Mouse (Mus musculus) MEL (cell line): Measurements from ENCODE around the gene Filip1l. TPM values are rescaled to one million over a fixed set of nuclear protein-coding genes. Genes with fewer than 3 reads are reported as not detected.
A peak's percentile ranks its signal among the peaks of the same experiment; 100 is the strongest.

ENCODE experiments used
- DNase-seq: peaks from one replicate; pipeline ENCODE4 v3.0.0; 2011; ENCODE audit warnings: low read depth, low spot score
- H3K27ac ChIP-seq: 2 replicates; pipeline ENCODE4 v1.5.1; 2012; ENCODE audit warnings: low read depth, mild to moderate bottlenecking, control low read depth, low read length, moderate library complexity; ENCODE audit not compliant: control insufficient read depth
- H3K27me3 ChIP-seq, 2 experiments: fragments of 150-350 bp in 1 of 2; sonication (generic) in 1 of 2; 2 replicates each; pipeline ENCODE4 v1.6.1; 2012; ENCODE audit warnings: low read length in 2 of 2, mild to moderate bottlenecking in 2 of 2, improper control_type of control experiment in 1 of 2, moderate library complexity in 1 of 2; ENCODE audit not compliant: insufficient read depth in 2 of 2, control insufficient read depth in 1 of 2
- H3K36me3 ChIP-seq, 2 experiments: 2 replicates each; pipeline ENCODE4 v1.6.1; 2012 to 2014; ENCODE audit warnings: low read length in 2 of 2, improper control_type of control experiment in 1 of 2, inconsistent platforms in 1 of 2, mild to moderate bottlenecking in 1 of 2; ENCODE audit not compliant: insufficient read depth in 2 of 2, control insufficient read depth in 1 of 2
- H3K4me1 ChIP-seq, 2 experiments: fragments of 150-350 bp in 1 of 2; sonication (generic) in 1 of 2; 2 replicates each; pipeline ENCODE4 v1.6.1; 2012; ENCODE audit warnings: low read length in 2 of 2, improper control_type of control experiment in 1 of 2, mild to moderate bottlenecking in 1 of 2; ENCODE audit not compliant: insufficient read depth in 2 of 2, control insufficient read depth in 1 of 2
- H3K4me3 ChIP-seq, 2 experiments: fragments of 150-350 bp in 1 of 2; sonication (generic) in 1 of 2; 2 replicates each; pipeline ENCODE4 v1.5.1; 2012; ENCODE audit warnings: low read depth in 2 of 2, low read length in 2 of 2, mild to moderate bottlenecking in 2 of 2, moderate library complexity in 2 of 2, control low read depth in 1 of 2, improper control_type of control experiment in 1 of 2; ENCODE audit not compliant: control insufficient read depth in 1 of 2, insufficient read depth in 1 of 2
- H3K79me2 ChIP-seq: 2 replicates; pipeline ENCODE4 v1.6.1; 2012; ENCODE audit warnings: mild to moderate bottlenecking, low read length, moderate library complexity; ENCODE audit not compliant: control insufficient read depth, poor library complexity, insufficient read depth
- H3K9ac ChIP-seq: 2 replicates; pipeline ENCODE4 v1.6.1; 2012; ENCODE audit warnings: low read depth, mild to moderate bottlenecking, control low read depth, low read length, moderate library complexity; ENCODE audit not compliant: control insufficient read depth, poor library complexity, severe bottlenecking
- H3K9me3 ChIP-seq: fragments of 150-350 bp; sonication (generic); replicated peaks from 2 replicates; pipeline ENCODE4 v1.6.1; 2012; ENCODE audit warnings: mild to moderate bottlenecking, low read length, improper control_type of control experiment, moderate library complexity; ENCODE audit not compliant: insufficient read depth
- BHLHE40 ChIP-seq: IDR thresholded peaks from 2 replicates; pipeline ENCODE4 v1.6.1; 2012; ENCODE audit warnings: low read depth, mild to moderate bottlenecking, inconsistent platforms, low read length, improper control_type of control experiment, borderline replicate concordance
- CHD1 ChIP-seq: IDR thresholded peaks from 2 replicates; pipeline ENCODE4 v1.6.1; 2012; ENCODE audit warnings: low read depth, mild to moderate bottlenecking, inconsistent platforms, low read length, improper control_type of control experiment
- CHD2 ChIP-seq: IDR thresholded peaks from 2 replicates; pipeline ENCODE4 v1.6.1; 2011; ENCODE audit warnings: low read length, improper control_type of control experiment
- E2F4 ChIP-seq: IDR thresholded peaks from 2 replicates; pipeline ENCODE4 v1.6.1; 2011; ENCODE audit warnings: low read depth, low read length, improper control_type of control experiment, borderline replicate concordance
- ELF1 ChIP-seq: IDR thresholded peaks from 2 replicates; pipeline ENCODE4 v1.6.1; 2014; ENCODE audit warnings: low read depth, mild to moderate bottlenecking, inconsistent platforms, low read length, improper control_type of control experiment, moderate library complexity
- ETS1 ChIP-seq: IDR thresholded peaks from 2 replicates; pipeline ENCODE4 v1.6.1; 2012; ENCODE audit warnings: low read depth, mild to moderate bottlenecking, inconsistent platforms, low read length, improper control_type of control experiment, moderate library complexity
- GABPA ChIP-seq: IDR thresholded peaks from 2 replicates; pipeline ENCODE4 v1.6.1; 2012; ENCODE audit warnings: low read depth, mild to moderate bottlenecking, inconsistent platforms, low read length, improper control_type of control experiment, moderate library complexity
- GATA1 ChIP-seq: IDR thresholded peaks from 2 replicates; pipeline ENCODE4 v1.6.1; 2011; ENCODE audit warnings: low read depth, low read length, improper control_type of control experiment
- HCFC1 ChIP-seq: IDR thresholded peaks from 2 replicates; pipeline ENCODE4 v1.6.1; 2012; ENCODE audit warnings: low read depth, mild to moderate bottlenecking, inconsistent platforms, low read length, improper control_type of control experiment, moderate library complexity
- KAT2A ChIP-seq: conservative IDR thresholded peaks from 2 replicates; pipeline ENCODE4 v1.6.1; 2012; ENCODE audit warnings: low read depth, low read length, improper control_type of control experiment, inconsistent platforms
- MAZ ChIP-seq: IDR thresholded peaks from 2 replicates; pipeline ENCODE4 v1.6.1; 2012; ENCODE audit warnings: low read depth, mild to moderate bottlenecking, inconsistent platforms, low read length, improper control_type of control experiment
- MXI1 ChIP-seq: IDR thresholded peaks from 2 replicates; pipeline ENCODE4 v1.6.1; 2011; ENCODE audit warnings: mild to moderate bottlenecking, low read depth, low read length, improper control_type of control experiment
- MYB ChIP-seq: IDR thresholded peaks from 2 replicates; pipeline ENCODE4 v1.6.1; 2011; ENCODE audit warnings: mild to moderate bottlenecking, low read depth, low read length, improper control_type of control experiment
- MYC ChIP-seq: IDR thresholded peaks from 2 replicates; pipeline ENCODE4 v1.6.1; 2011; ENCODE audit warnings: low read depth, mild to moderate bottlenecking, low read length, improper control_type of control experiment, moderate library complexity
- NELFE ChIP-seq: IDR thresholded peaks from 2 replicates; pipeline ENCODE4 v1.6.1; 2011; ENCODE audit warnings: low read depth, low read length, improper control_type of control experiment
- NRF1 ChIP-seq: IDR thresholded peaks from 2 replicates; pipeline ENCODE4 v1.6.1; 2014; ENCODE audit warnings: low read depth, mild to moderate bottlenecking, inconsistent platforms, low read length, improper control_type of control experiment, moderate library complexity; ENCODE audit not compliant: poor library complexity, insufficient read depth, severe bottlenecking
- POLR2A ChIP-seq, 2 experiments: IDR thresholded peaks; 2 replicates each; pipeline ENCODE4 v1.6.1; 2011 to 2012; ENCODE audit warnings: low read length in 2 of 2, mild to moderate bottlenecking in 2 of 2, control low read depth in 1 of 2, improper control_type of control experiment in 1 of 2, low read depth in 1 of 2, moderate library complexity in 1 of 2; ENCODE audit not compliant: control insufficient read depth in 1 of 2, insufficient read depth in 1 of 2, poor library complexity in 1 of 2
- POLR2AphosphoS2 ChIP-seq: IDR thresholded peaks from 2 replicates; pipeline ENCODE4 v1.6.1; 2011; ENCODE audit warnings: low read length, improper control_type of control experiment
- RAD21 ChIP-seq: IDR thresholded peaks from 2 replicates; pipeline ENCODE4 v1.6.1; 2011; ENCODE audit warnings: mild to moderate bottlenecking, low read depth, low read length, improper control_type of control experiment
- SIN3A ChIP-seq: IDR thresholded peaks from 2 replicates; pipeline ENCODE4 v1.6.1; 2012; ENCODE audit warnings: low read length, improper control_type of control experiment, inconsistent platforms
- SMC3 ChIP-seq: IDR thresholded peaks from 2 replicates; pipeline ENCODE4 v1.6.1; 2011; ENCODE audit warnings: low read depth, low read length, improper control_type of control experiment
- TAL1 ChIP-seq: IDR thresholded peaks from 2 replicates; pipeline ENCODE4 v1.6.1; 2012; ENCODE audit warnings: mild to moderate bottlenecking, inconsistent platforms, low read length, moderate library complexity, mixed read lengths
- USF2 ChIP-seq, 2 experiments: IDR thresholded peaks; 2 replicates each; pipeline ENCODE4 v1.6.1; 2011 to 2012; ENCODE audit warnings: improper control_type of control experiment in 2 of 2, low read length in 2 of 2, borderline replicate concordance in 1 of 2, inconsistent platforms in 1 of 2, low read depth in 1 of 2, mild to moderate bottlenecking in 1 of 2; ENCODE audit not compliant: insufficient read depth in 1 of 2
- ZKSCAN1 ChIP-seq: IDR thresholded peaks from 2 replicates; pipeline ENCODE4 v1.6.1; 2012; ENCODE audit warnings: low read depth, mild to moderate bottlenecking, inconsistent platforms, low read length, improper control_type of control experiment, moderate library complexity
- ZMIZ1 ChIP-seq: IDR thresholded peaks from 2 replicates; pipeline ENCODE4 v1.6.1; 2012; ENCODE audit warnings: low read depth, mild to moderate bottlenecking, inconsistent platforms, low read length, improper control_type of control experiment, moderate library complexity
- polyA plus RNA-seq, 2 experiments: library from polyadenylated mRNA; stranded (reverse) in 1 of 2; unstranded in 1 of 2; fragments of >175 nt in 1 of 2; fragments of >200 nt in 1 of 2; gene quantifications; 2 replicates each; pipeline versions ENCODE4 v1.2.1 to v1.2.4; 2012; ENCODE audit warnings: low replicate concordance in 2 of 2, low read depth in 1 of 2; ENCODE audit not compliant: insufficient read length in 2 of 2, insufficient read depth in 1 of 2, missing spikeins in 1 of 2
- total RNA-seq: library from RNA; depleted of rRNA; stranded (reverse); fragments of 300-350 nt; gene quantifications from 2 replicates; pipeline ENCODE4 v1.2.3, GENCODE M21; 2012

Gene Filip1l
- total and polyA plus RNA-seq, 3 experiments, result 0.27 to 1.8 TPM; not detected in 1

DNA sequence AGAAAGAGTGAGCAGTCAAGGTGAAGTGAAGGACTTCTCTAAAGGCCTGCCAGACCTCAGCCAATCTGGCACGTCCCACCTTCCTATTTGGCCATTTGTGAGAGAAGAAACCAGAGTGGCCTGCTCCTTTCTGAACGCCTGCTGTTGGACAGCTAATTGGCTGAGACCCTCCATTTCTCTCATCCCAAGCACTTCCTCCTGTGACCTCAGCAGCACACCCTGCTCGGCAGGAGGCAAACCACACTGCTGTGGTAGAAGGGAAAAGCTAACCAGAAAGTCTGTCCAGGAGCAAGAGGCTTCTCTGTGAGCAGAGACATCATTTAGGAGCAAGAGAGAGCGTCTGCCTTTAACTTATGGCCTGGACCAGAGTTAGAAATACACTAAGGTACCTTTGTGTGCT lies 35.8 kb upstream of the Filip1l start:
- no peak overlapping the region for H3K27ac ChIP-seq
- no peaks in the 10 kb centered on the region for H3K27me3 ChIP-seq
- peaks cover 0 to 8% of the 10 kb centered on the region in 2 experiments; a peak in 3 of 4 replicates for H3K36me3 ChIP-seq
- DNase-seq, result peak; percentile 24
- H3K4me3 ChIP-seq, result no peak overlapping the region
- H3K4me1 ChIP-seq, result peaks cover 3 to 9% of the 10 kb centered on the region in 2 experiments; a peak in 3 of 4 replicates
- H3K9me3 ChIP-seq, result no peaks in the 10 kb centered on the region
- TF ChIP-seq ELF1, result no peak
- TF ChIP-seq GABPA, result no peak
- no peak for TF ChIP-seq HCFC1
- TF ChIP-seq TAL1, result no peak
- TF ChIP-seq CHD1, result no peak
- TF ChIP-seq NELFE, result no peak
- no peak for TF ChIP-seq MYB
- no peaks in the 10 kb centered on the region for H3K79me2 ChIP-seq
- H3K9ac ChIP-seq, result no peak overlapping the region

DNA sequence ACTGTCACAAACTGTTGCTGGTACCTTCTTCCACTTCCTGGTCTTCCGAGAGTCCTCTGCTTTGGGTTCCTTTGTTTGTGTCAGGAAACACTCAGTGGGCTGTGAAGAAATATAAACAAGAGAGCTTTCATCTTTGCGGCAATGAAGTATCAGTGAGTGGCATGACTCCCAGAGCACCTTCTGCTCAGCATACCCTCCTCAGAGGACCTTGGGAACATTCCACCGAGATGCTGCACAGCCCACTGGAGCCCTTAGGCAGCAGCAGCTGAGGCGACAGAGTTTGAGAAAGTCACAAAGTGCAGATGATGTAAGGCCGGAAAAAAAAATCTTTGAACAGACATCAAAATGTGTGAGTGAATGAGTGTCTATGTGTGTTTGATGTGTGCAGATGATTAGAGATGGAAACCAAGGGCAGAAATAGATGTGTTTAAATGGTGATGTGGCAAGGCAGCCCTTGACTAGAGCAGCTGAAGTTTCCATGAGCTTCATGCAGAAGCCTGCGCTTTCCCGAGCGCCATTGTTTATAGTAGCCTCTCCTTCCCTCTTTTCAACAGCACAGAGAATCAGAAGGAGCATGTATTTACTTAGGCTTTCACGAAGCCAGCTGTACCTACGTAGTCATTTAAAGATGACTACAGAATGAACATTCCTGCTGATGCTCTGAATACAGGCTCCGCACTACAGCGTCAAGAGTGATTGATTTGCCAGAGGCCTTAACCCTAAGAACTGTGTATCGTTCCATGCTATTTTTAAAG lies 34.8 kb upstream of the Filip1l start:
- Histone ChIP-seq H3K36me3 (peaks cover 0 to 3% of the 10 kb centered on the region in 2 experiments; a peak in 2 of 4 replicates), H3K4me3 (no peak overlapping the region), H3K79me2 (no peaks in the 10 kb centered on the region), H3K4me1 (peaks cover 0 to 6% of the 10 kb centered on the region in 2 experiments; a peak in 1 of 4 replicates), H3K9me3 (no peaks in the 10 kb centered on the region), H3K27me3 (no peaks in the 10 kb centered on the region), H3K27ac (no peak overlapping the region), H3K9ac (no peak overlapping the region)
- TF ChIP-seq GABPA (no peak), MXI1 (no peak), GATA1 (no peak), NRF1 (no peak), ZKSCAN1 (no peak), BHLHE40 (no peak), ETS1 (no peak)
- DNase-seq, result no peak

DNA sequence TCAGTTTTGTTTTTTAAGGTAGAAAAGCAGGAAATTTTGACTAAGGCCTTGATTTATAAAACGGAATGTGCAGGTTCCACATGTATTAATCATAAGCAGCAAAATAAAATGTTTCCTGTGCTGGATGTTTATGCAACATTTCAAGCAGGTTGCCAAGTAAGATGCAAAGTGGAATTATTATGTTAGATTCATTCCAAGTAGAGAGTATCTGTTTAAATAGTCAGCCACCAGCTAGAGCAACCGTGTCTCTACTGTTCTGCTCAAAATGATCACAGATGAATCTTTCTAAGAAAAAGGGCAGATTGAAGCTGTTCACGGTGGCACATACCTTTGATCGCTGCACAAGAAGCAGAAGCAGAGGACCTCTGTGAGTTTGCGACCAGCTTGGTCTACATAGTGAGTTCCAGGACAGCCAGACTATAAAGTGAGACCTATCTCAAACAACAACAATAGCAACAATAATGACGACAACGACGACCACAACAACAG lies 34.2 kb upstream of the Filip1l start:
- H3K27ac ChIP-seq, result no peak overlapping the region
- H3K4me3 ChIP-seq, result no peak overlapping the region
- peaks cover 0 to 4% of the 10 kb centered on the region in 2 experiments; a peak in 1 of 4 replicates for H3K4me1 ChIP-seq
- no peaks in the 10 kb centered on the region for H3K9me3 ChIP-seq
- H3K79me2 ChIP-seq, result no peaks in the 10 kb centered on the region
- H3K36me3 ChIP-seq, result peaks cover 0 to 3% of the 10 kb centered on the region in 2 experiments; a peak in 2 of 4 replicates
- H3K9ac ChIP-seq, result no peak overlapping the region
- DNase-seq, result no peak
- no peaks in the 10 kb centered on the region for H3K27me3 ChIP-seq
- no peak for TF ChIP-seq SIN3A
- no peak for TF ChIP-seq USF2 (IDR thresholded peaks at IDR 0.05; ENCODE audit: borderline replicate concordance in 1 of 2, insufficient read depth in 1 of 2, low read depth in 1 of 2, low read length in 2 of 2)
- no peak for TF ChIP-seq POLR2A (IDR thresholded peaks at IDR 0.05; ENCODE audit: control insufficient read depth in 1 of 2, insufficient read depth in 1 of 2, low read depth in 1 of 2, low read length in 2 of 2, poor library complexity in 1 of 2)
- TF ChIP-seq E2F4, result no peak
- TF ChIP-seq MAZ, result no peak
- no peak for TF ChIP-seq GABPA
- TF ChIP-seq POLR2AphosphoS2, result no peak
- no peak for TF ChIP-seq RAD21
- TF ChIP-seq CHD2, result no peak
- no peak for TF ChIP-seq CHD1
- TF ChIP-seq NRF1, result no peak
- no peak for TF ChIP-seq ZMIZ1
- no peak for TF ChIP-seq NELFE
- TF ChIP-seq TAL1, result no peak
- no peak for TF ChIP-seq MYC
- no peak for TF ChIP-seq KAT2A
- no peak for TF ChIP-seq SMC3
- TF ChIP-seq ZKSCAN1, result no peak
